Mouse (Mus musculus): ENCODE measurements around the gene Plk2. TPM values are rescaled to one million over a fixed set of nuclear protein-coding genes. Genes with fewer than 3 reads are reported as not detected.
A peak's percentile ranks its signal among the peaks of the same experiment; 100 is the strongest.

The Plk2 gene
- total RNA-seq, 2 experiments from 2014 or later: 3.6 to 6.5 TPM

DNA sequence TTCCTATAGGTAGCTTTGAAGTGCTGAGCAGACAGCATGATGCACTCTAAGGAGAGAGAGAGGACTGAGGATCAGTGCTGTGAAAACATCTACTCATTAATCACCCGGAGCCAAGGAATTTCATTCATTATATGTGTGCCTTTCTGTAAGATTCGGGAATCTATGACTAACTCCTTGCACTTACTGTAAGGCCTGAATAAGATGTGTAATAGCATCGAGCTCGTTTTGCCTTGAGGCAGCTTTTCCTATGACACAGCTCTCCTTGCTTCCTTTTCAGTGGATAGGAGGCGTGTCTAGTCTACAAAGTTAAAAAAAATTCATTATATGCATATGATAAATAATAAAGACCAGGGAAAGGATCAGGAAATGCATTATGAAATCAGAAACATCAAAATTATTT, 24.8 kb downstream of the Plk2 start:
- TF ChIP-seq CTCF (IDR thresholded peaks at IDR 0.05): no peak
- H3K4me3 ChIP-seq: no peak overlapping the region
- no peak for DNase-seq
- H3K27ac ChIP-seq: no peak overlapping the region
- intact Hi-C loops (cut with DNase I): no loop called here

DNA sequence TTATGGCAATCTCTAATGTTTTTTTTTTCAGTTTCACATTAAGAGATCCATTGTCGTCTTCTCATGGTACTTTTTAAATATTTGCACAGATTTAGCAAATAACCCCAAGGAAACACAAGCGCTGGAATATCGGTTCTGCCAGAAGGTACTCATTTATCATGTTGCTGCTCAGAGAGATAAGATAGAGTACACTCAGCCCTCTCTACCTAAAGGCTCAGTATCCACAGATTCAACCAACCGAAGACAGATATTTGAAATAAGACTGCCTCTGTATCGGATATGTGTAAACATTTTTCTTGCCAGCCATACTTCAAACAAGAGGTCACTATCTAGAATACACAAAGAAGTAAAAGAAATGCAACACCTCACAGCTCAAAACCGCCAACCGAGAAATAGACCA, 27.6 kb downstream of the Plk2 start:
- no peak for DNase-seq
- TF ChIP-seq CTCF (IDR thresholded peaks at IDR 0.05): no peak
- Histone ChIP-seq H3K4me3 (no peak overlapping the region), H3K27ac (no peak overlapping the region)
- intact Hi-C loops (cut with DNase I): no loop called here

DNA sequence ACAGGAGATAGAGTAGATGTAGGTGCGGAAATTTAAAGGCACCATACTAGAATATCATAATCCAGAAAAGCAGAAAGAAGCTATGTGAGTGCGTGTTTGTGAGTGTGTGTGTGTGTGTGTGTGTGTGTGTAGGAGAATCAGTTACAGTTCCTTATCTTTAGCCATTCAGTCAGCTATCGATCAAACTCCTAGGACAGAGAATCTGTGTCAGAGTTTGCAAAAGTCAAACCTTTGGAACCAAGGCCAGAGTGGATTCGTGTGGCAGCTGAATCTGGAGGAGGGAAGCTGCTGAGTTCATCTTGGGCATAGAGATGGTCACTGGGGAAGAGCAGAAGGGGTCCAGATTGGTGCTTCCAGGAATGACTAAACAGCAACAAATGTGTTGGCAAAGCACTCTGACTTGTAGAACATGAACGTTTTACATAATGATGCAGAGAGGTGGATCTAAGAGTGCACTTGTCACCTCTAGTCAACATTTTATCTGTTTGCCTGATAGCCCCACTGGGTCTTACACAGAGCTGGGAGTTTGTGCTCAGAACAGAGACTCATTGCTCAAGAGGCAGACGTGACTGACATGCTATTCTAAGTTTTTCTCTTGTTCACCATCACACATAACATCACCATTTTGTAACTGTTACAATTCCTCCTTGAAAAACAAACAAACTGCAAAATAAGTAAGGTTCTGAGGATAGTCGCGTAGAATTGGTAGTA, 30.8 kb downstream of the Plk2 start:
- no peak overlapping the region for H3K4me3 ChIP-seq
- no peak overlapping the region for H3K27ac ChIP-seq
- intact Hi-C loops (cut with DNase I): no loop called here
- TF ChIP-seq CTCF (IDR thresholded peaks at IDR 0.05): no peak
- no peak for DNase-seq

DNA sequence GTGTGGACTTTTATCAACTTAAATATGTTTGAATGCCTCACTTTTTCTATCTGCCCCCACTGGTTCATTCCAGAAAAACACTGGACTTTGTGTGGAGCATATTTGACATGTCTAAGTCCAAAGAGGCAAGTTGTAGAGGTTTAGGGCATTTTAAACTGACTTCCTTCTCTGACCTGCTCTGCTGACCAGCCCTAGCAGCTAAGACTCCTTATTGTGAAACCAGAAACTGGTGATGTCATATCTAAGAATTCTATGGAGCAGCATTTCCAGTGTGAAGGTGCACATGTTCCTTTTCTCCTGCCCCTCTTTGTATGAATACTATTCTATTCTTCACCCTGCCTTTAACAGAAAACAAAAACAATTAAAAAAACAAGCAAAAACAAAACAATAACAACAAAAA, 36.5 kb downstream of the Plk2 start:
- intact Hi-C loops (cut with DNase I): no loop called here
- DNase-seq: no peak
- no peak overlapping the region for H3K27ac ChIP-seq
- no peak overlapping the region for H3K4me3 ChIP-seq
- TF ChIP-seq CTCF (IDR thresholded peaks at IDR 0.05): no peak

DNA sequence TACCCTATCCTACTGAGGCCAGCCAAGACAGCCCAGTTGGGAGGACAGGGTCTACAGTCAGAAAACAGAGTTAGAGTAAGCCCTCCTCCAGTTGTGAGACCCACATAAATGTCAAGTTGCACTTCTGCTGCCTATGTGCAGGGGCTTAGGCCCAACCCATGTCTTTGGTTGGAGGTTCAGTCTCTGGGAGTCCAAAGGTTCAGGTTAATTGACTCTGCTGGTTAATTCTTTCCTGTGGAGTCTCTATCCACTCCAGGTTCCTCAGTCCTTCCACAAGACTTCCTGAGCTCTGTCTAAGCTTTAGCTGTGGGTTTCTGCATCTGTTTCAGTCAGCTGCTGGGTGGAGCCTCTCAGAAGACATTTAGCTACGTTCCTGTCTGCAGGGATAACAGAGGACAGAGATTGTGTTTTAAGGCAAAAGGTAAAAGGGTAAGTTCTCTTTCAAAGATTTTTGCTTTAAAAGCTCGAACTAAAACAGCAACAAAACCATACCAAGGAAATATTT, 37.3 kb downstream of the Plk2 start:
- Histone ChIP-seq H3K27ac (no peak overlapping the region), H3K4me3 (no peak overlapping the region)
- intact Hi-C loops (cut with DNase I): no loop called here
- no peak for DNase-seq
- no peak for TF ChIP-seq CTCF (IDR thresholded peaks at IDR 0.05)

DNA sequence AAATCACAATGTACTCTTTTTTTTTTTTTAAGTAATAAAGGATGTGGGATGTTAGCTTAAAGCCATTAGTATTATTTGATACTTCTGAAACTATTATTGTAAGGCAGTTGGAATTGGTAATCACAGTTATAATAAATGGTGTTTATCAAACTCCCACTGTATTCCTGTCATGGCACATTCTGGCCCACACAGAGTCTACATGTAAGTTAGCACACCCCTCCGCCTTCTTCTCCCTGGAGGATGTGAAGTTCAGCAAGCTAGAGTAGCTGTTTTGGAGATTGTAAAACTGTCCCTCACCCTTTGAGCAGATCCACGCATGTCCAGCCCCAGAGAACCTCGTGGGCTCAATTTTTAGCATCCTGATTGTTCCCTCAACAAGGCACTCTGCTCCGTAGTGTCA, 37.8 kb downstream of the Plk2 start:
- no peak overlapping the region for H3K4me3 ChIP-seq

DNA sequence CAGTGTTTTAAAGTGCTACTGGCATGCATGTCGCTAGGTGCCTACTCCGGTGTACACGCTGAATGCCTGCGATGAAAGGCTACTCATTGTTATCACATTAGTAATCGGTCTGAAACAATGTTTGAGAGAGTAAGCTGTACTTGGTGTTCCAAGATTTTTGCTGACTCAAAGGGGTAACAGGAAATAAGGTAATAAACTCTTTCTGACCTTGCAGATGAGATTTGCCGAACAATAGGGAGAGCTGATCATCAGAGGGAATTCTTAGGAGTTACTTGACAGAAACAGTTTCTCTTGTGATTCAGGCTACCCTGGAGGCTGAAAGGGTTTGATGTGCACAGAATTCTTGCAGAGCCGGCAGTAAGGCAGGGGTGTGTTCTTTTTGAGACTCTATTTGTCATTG, 41.8 kb downstream of the Plk2 start:
- TF ChIP-seq CTCF (IDR thresholded peaks at IDR 0.05): no peak
- Histone ChIP-seq H3K4me3 (no peak overlapping the region), H3K27ac (no peak overlapping the region)
- intact Hi-C loops (cut with DNase I): no loop called here
- no peak for DNase-seq

More for the DNA sequence above, 37.8 kb downstream of the Plk2 start:
- intact Hi-C loops (cut with DNase I): no loop called here
- no peak for DNase-seq
- no peak for TF ChIP-seq CTCF (IDR thresholded peaks at IDR 0.05)
- H3K27ac ChIP-seq: no peak overlapping the region

DNA sequence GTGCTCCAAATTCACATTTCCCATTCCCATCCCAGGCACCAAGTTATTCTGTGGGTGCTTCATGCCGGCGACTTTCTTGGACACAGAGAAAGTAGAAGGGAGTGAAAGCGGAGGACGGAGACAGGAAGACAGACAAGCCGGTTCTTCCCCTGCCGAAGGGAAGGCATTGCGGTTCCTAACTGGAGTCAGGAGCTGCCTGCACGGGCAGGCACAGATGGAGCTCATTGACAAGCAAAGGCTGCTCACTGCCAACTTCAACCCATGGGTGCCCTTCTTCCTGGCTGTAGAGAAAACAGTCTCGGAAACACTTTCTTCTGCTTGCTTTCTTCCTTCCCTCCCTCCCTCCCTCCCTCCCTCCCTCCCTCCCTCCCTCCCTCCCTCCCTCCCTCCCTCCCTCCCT, 43.8 kb downstream of the Plk2 start:
- DNase-seq: no peak
- intact Hi-C loops (cut with DNase I): no loop called here
- Histone ChIP-seq H3K4me3 (no peak overlapping the region), H3K27ac (no peak overlapping the region)
- TF ChIP-seq CTCF (IDR thresholded peaks at IDR 0.05): no peak

DNA sequence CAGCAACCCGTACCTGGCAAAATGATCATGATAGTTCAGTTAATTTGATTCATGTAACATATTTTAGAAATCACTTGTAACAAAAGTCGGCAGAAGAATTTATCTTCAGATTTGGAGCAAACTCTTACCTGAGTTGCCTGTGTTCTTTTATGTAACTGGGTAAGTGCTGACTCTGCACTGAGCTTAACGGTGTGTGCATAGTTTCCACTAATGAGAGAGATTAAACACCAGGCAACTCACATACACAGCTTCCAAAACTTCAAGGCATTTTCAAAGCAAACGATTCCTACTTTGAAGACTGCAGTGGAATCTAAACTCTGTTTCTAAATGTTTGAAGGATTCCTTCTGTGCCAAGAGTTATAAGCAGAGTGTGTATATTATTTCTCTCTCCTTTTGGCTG, 49.5 kb downstream of the Plk2 start:
- no peak for DNase-seq
- no peak overlapping the region for H3K27ac ChIP-seq
- TF ChIP-seq CTCF (IDR thresholded peaks at IDR 0.05): no peak
- H3K4me3 ChIP-seq: no peak overlapping the region
- intact Hi-C loops (cut with DNase I): no loop called here

DNA sequence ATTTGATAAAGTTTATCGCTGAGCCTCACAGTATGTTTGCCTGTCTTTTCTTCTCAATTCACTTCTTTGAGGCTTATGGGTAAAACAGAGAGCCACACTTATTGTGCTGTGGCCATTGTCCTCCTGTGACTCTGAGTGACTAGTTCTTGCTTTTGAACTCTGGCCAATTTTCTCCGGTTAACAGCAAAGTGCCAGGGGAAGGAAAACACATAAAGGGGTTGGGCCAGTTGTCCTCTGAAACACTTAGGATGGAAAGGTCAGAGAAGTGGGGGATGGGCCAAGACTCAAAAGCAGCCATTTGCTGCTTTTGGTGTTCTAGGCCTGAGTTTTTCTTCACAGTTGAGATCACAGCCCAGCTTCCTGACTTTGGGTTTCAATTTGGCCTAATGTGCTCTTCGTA, 50.0 kb downstream of the Plk2 start:
- peak overlapping the region; percentile 29; the same call in 1 of the 2 replicates for H3K27ac ChIP-seq
- intact Hi-C loops (cut with DNase I): no loop called here
- no peak for TF ChIP-seq CTCF (IDR thresholded peaks at IDR 0.05)
- no peak for DNase-seq
- H3K4me3 ChIP-seq: no peak overlapping the region

DNA sequence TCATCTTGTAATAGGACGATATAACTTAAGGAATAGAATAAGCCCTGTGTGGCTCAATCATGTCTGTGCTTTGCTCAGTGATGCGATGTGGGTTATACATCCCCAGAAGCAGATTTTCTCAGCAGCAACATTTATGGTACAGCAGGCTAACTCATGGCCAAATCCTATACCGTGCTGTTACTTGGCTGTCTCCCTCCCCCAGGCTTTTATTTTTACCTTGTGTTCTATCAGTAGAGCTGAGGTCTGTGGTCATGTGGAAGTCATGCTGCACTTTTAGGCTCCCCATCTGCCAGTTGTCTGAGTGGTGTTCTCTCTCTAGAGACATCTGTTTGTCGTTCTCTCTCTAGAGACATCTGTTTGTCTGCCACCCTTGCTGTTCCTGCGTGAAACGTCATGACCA, 51.6 kb downstream of the Plk2 start:
- TF ChIP-seq CTCF (IDR thresholded peaks at IDR 0.05): no peak
- no peak overlapping the region for H3K27ac ChIP-seq
- DNase-seq: no peak
- no peak overlapping the region for H3K4me3 ChIP-seq
- intact Hi-C loops (cut with DNase I): no loop called here

DNA sequence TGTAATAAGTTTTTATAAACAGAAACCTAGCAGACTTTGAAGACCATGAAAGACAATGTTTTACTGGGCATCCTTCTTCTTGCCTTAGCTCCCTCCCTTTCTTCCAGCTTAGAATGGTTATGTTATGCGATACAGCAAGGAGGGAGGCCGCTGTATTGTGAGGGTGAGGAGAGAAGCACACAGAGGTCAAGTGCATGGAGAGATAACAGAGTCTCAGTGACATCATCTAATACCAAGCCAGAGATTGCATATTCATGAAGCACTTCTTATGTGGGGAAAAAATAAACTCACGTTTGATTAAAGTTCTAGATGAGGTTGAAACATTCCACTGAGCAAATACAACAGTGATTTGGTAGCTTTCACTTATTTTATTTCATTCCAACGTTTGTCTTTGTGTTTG, 55.2 kb downstream of the Plk2 start:
- no peak for TF ChIP-seq CTCF (IDR thresholded peaks at IDR 0.05)

More for the DNA sequence above, 55.2 kb downstream of the Plk2 start:
- no peak overlapping the region for H3K4me3 ChIP-seq
- no peak for DNase-seq
- intact Hi-C loops (cut with DNase I): no loop called here
- H3K27ac ChIP-seq: no peak overlapping the region

Other genes with a start within 250 kb of the Plk2 start
- not detected for gene Rab3c, start 114.0 kb upstream of the Plk2 start, total RNA-seq (2021)
- under 1 TPM; 0.13 to 0.14 TPM for gene Gapt, start 37.8 kb upstream of the Plk2 start, total RNA-seq (2021)

Measured in gastrocnemius, adult 2 months (tissue).